Mouse (Mus musculus): ENCODE measurements around the gene Pdia4.
"Not testable (repeated sequence)": the region's sequence is repeated elsewhere in the genome, so short reads cannot be mapped to it uniquely, and the experiment has no call there.

Pdia4 gene

DNA sequence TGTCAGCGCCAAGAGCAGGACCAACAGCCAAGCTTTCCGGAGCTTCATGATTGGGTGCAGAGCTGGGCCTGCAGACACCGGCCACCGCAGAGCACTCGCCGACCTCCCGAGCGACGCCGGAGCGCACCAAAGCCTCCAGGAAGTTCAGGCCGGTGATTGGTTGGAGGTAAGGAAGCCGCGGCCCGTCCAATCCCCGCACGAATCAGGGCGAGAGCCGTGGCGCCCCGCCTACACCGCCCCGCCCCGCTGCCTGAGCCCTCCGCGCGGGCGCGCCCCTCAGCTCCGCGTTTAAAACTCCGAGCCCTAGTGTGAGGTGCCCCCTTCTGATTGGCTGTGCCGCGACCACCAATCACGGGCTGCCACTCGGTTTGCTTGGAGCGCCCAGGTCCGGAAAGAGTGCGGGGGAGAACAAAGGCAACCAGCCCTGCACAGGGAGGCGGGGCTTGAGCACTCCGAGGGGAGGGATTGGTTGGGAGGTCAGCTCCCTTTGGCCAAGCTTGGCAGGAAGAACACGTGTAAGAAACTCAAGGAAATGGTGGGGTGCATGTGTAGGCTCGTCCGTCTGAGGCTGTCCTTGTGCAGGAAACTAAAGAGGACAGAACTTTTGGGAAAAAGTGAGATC lies at the start of gene Pdia4:
Pdia4 (minus strand) TSS at position 174 of the 622 bp plus-strand sequence.
- in situ Hi-C loops (cut with MboI, MseI) = no loop called here

DNA sequence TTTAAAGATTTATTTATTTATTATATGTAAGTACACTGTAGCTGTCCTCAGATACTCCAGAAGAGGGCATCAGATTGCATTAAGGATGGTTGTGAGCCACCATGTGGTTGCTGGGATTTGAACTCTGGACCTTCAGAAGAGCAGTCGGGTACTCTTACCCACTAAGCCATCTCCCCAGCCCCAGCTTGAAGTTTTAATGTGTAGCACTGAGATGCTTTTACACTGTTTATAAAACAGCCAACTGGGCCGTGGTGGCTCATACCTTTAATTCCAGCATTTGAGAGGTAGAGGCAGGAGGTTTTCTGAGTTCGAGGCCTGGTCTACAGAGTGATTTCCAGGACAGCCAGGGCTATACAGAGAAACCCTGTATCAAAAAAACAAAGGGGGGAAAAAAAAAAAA lies 44.5 kb upstream of the Pdia4 start:
- in situ Hi-C loops (cut with MboI, MseI) = not testable (repeated sequence)

DNA sequence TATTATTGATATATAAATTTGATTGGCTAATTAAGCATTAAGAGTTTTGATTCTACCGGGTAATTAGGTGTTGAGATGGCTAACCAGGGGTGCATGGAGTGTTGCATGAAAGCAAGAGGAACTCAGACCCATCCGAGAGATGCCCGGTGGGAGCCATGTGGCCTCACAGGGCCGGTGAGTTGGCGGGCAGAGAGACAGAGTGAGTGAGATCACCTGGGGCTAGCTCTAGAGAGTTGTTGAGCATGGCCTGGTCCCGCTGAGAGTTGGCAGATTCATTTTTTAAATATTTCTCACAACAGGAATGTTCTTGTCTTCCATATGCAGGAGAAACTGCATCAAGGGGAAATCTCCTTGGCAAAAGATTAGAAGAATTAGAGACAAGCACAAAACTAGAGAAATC lies 44.0 kb upstream of the Pdia4 start:
- in situ Hi-C loops (cut with MboI, MseI) = no loop called here

DNA sequence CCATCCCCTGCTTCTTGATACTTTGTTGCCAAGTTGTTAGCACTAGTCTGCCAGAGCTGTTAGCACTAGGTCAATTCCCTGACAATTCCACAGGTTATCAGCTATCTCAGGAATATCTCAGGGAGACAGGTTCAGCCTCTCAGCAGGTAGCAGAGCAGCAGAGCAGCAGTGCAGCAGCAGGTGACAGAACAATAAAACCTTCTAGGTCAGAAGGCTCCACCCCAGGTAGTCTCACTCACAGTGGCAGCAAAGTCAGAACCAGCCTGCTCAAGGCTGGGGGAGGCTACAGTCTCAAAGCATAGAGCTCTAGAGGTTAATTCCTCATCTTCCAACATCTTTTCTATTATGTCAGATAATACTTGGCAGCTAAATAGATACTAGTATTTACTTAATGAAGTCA lies 32.5 kb upstream of the Pdia4 start:
- in situ Hi-C loops (cut with MboI, MseI) = no loop called here

DNA sequence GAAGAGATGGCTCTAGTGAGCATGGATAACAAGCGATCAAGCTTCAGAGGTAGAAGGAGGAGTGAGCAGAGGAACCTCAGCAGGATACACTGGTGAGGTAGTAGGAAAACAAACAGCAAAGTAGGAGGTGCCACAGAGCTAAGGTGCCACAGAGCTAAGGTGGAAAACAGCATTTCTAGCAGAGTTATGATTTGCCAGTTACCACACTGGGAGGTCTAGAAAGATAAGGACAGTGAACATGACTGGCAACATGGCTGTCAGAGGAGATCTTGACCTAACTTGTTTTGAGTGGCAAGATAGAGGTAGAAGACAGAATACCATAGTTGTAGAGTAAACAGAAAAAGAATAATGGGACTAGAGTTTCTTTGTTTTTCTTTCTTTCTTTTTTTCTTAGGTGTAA lies 29.1 kb upstream of the Pdia4 start:
- in situ Hi-C loops (cut with MboI, MseI) = no loop called here

DNA sequence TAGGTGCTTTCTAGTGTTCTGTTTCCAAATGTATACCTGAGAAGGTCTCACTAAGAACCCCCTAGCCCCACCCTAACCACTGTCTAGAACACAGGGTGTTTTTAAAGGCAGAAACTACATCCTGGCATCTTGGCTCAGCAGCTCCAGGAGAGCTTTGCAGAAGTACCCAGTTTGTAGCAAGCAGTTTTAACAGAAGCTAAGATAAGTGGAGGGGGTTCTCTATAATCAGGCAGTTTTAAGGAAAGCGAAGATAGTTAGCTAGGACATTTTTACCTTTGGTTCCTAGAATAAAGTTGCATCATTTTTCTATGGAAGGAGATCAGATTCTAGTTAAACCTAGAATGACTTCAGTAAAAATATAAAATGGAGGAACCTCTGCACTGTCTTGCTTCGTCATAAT lies 28.6 kb upstream of the Pdia4 start:
- in situ Hi-C loops (cut with MboI, MseI) = no loop called here

DNA sequence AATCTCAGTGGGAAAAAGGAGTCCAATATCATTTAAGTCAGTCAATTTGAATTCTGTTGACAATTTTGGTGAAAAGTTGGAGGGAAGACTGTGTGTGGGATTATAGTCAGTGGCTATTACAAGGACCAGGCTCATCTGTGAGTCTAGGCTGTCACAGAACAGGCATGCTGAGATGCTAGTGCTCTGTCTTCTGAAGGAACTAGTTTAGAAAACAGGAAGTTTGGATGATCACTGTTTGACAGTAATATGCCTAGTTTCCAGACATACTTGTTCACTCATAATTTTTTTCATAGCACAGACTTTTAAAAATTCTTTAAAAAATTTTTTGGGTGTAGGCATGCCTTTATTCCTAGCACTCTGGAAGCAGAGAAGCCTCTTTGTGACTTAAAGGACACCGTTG lies 27.8 kb upstream of the Pdia4 start:
- in situ Hi-C loops (cut with MboI, MseI) = no loop called here

DNA sequence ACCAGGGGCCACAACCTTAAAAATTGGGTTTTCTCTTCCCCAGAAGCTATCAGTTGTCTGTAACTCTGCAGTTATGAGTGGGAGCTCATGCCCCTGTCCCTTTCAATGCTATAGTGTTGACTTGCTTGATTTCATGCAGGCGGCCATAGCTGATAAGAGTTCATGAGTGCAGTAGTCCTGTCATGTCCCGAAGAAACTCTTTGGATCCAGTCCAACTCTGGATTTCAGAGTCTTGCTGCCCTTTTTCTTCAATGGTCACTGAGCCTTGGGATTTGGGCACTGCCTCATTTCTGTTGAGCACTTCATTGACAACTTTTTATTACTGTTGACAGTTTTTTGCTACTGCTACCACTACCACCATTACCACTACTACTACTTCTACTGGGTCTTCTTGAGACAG lies 24.4 kb upstream of the Pdia4 start:
- in situ Hi-C loops (cut with MboI, MseI) = no loop called here

DNA sequence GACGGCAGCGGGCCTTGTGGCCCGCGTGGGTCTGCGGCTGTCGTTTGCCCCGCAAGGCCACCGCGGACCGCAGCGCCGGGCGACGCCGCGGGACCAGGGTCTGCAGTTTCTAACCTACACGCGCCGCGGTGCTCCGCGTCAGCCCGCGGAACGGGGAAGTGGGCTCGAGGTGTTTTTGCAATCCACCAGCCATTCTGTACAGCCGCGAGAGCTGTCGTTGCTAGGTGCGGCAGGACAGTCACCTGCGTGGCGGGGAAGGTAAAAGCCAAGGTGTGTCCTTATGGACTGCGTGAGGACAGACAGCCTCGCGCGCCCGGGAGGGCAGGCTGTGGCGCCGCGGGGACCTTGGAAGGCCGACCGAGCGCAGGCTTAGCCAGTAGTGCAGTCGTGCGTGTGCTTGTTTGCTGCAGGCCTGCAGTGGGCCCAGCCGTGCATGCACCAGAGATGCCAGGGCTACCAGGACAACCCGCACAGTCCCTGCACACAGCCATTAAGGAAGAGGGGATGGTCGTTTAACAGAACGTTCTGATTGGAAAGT lies 22.8 kb upstream of the Pdia4 start:
- in situ Hi-C loops (cut with MboI, MseI) = no loop called here

DNA sequence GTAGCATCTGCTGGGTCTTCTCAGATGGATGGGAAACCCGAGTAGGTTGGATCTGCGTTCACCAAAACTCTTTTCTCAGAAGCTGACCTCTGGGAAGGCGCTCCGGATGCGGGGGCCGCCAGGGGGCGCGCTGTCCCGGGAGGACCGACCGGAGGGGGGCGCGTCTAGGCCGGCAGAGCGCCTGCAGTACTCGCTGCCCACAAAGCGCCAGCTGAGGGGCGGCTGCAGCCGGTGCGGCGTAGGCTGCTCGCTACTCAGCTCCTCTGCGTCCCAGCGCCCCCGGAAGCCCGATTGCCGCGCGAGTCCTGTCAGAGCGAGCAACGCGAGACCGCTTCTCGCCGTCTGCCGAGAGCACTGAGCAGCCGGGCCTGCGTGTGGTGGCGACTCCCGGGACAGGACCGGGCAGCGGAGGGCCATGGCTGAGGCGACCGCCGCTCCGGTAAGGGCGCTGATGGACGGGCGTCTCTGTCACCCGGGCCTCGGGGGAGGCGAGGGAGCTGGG lies 22.3 kb upstream of the Pdia4 start, which contains the start of gene Zfp398:
Zfp398 (plus strand) TSS at position 180 of the 502 bp plus-strand sequence.
- in situ Hi-C loops (cut with MboI, MseI) = no loop called here

DNA sequence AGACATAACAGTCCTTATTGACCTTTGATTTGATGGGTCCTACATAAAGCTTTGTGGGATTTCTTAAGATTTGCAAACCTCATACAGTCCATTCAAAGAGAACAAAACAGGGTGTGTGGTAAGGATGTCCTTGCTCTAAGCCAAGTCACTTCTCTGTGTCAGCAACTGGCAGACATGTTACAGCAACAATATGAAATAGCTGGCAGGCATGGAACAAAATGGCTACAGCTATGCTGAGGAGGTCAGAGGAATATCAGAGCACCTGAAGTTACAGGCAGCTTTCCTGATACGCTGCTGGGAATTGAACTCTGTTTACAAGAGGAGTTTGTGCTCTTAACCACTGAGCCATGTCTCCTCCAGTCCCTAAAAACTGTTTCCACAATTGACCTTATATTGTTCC lies 19.0 kb upstream of the Pdia4 start:
- in situ Hi-C loops (cut with MboI, MseI) = no loop called here

DNA sequence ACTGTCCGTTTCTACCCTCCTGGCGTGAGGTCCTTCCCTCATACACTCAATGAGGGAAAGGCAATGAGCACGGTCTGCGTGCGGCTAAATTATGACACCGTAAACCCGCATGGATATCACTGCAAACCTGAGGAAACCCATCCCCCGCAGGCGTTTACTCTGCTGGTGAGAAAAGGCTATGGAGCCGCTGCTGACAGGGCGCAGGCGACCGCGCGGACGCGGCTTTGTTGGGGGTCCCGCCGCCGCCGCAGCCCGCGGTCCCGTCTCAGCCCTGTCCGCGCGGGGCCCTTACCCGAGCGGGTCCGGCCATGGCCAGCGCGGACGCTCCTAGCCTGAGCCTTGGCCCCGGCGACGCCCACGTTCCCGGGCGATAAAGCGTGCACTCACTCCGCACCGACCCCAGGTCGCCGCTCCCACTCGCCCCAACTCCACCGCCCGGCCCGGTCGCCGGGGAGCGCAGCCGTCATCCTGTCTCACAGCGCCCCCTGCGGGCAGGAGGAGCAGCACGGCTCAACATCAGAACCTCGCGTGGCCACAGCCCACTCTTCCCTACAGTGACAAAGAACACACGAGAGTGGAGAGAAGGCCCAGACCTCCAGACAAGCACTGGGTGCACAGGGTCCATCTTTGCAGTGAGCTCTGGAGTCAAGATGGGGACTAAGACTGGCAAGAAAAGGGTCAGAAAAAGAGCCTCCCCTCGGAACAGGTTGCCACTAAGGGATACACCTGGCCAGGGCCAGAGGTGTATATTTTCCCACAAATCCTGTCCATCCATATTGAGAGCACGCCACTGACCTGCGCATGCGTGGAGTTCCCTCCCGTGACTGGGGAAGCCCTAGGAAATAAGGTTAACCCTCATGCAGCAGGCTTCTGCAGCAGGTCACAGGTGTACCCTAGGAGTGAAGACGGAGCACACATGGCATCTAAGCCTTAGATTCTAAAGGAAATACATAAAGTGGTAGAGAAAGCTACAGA lies 17.2 kb upstream of the Pdia4 start, which contains the start of gene Zfp786:
Zfp786 (minus strand) TSS at position 764 of the 975 bp plus-strand sequence.
- in situ Hi-C loops (cut with MboI, MseI) = no loop called here

DNA sequence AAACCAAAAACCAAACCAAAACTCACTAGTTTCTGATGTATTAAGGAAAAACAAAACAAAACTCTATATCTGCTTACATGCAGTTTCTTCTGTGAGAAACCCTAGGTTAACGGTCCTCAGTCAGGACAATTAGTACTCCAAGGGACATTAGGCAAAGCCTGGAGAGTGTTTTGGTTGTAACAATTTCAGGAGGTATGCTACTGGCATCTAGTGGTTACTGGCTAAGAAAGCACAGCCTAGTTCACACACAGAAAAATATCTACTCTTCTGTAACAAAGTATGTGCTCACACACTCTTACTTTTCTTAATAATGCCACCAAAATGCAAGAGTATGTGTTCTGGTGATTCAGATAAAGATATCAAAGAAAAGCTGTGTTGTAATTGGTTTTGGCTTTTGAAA lies 15.7 kb upstream of the Pdia4 start:
- in situ Hi-C loops (cut with MboI, MseI) = loop anchor here (5.0 kb wide), 1 partner anchor 37 kb away; no protein-coding TSS in a partner anchor

DNA sequence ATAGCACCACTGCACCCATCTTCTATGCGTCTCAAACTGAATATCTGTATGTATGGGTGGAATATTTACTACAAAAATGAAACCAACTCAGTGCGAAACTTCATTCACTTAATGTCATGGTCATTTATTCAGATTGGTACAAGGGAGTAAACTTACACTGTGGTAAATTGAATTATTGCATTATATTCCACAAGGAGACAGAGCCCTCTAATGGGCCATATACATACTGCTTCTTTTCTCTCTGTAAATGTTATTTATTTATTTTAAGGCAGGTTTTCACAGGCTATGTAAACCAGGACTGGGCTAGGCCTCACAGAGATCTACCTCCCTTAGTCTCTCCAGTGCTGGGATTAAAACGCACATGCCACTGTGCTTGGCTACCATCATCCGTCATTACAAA lies 14.2 kb upstream of the Pdia4 start:
- in situ Hi-C loops (cut with MboI, MseI) = loop anchor here (5.0 kb wide), 1 partner anchor 35 kb away; no protein-coding TSS in a partner anchor

DNA sequence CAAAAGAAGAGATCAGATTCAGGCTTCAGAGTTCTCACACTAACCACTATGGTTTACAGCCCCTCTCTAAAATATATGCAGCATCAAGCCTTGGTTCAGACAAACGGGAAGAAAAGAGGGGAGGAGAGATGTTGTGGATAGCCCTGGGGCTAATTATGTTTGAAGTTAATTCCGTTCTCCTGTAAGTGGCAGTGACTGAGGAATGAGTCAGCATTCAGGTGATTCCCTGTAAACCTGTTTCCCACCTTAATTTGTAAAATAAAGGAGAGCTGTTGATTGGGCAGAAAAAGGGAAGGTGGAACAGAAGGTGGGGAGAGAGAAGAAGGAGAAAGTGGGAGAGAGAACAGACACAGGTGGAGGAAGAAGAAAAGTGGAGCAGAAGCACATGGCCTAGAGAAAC lies 11.0 kb upstream of the Pdia4 start:
- in situ Hi-C loops (cut with MboI, MseI) = no loop called here

DNA sequence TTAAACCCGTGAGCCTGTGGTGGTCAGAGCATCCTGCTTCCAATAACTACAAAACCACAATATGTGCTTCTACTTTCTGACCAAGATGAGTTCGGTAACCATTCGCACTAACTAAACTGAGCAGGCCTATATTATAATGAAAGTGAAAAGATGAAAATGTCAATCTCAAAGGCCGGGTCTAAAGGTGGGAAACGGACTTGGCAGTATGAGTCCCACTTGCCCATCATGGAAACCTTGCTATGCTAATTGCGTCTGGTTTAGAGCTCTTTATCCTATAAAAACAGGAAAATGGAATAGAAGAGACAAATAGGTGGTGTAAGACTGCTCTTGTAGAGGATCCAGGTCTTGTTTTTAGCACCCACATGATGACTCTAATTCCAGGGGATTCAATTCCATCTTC lies 8.5 kb upstream of the Pdia4 start:
- in situ Hi-C loops (cut with MboI, MseI) = no loop called here

DNA sequence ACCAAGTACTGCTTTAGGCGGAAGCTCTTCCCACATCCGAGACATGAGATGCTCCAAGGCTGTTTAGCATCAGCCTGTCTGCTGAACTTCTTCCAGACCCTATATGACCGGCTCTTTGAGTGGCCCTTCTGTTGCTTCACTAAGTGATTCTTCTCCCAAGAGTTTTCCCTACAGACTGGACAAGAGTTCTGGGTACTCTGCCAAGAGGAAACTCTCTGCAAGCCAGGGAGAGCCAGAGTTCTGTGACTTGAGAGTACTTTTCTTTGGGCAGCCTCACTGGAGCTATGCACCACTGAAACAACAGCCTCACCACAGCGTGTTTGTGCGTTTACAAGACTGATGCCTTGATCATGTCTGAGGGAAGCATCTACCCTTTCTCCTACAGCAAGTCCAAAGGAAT lies 8.0 kb upstream of the Pdia4 start:
- in situ Hi-C loops (cut with MboI, MseI) = no loop called here

DNA sequence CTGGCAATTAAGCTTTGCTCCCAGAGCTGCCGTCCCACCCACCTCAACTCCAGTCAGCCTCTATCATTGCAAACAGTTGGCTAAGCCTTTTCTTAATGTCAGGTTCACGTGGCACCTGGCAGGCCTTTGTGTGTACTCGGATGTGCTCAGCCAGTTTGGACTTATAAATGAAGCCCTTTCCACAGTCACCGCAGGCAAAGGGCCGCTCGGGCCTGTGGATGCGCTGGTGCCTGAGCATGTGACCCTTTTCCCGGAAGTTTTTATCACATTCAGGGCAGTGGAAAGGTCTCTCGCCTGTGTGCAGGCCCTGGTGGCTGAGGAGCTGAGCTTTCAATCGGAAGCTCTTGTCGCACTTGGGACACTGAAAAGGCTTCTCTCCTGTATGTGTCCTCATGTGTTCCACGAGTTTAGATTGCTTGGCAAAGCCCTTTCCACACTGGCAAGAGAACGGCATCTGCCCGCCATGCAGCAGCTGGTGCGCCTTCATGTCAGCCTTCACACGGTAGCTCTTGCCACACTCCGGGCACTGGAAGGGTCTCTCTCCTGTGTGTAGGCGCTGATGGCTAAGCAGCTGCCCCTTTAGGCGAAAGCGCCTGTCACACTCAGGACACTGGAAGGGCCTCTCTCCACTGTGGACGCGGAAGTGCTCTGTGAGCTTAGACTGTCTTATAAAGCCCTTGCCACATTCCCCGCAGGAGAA lies 6.5 kb upstream of the Pdia4 start:
- in situ Hi-C loops (cut with MboI, MseI) = no loop called here

DNA sequence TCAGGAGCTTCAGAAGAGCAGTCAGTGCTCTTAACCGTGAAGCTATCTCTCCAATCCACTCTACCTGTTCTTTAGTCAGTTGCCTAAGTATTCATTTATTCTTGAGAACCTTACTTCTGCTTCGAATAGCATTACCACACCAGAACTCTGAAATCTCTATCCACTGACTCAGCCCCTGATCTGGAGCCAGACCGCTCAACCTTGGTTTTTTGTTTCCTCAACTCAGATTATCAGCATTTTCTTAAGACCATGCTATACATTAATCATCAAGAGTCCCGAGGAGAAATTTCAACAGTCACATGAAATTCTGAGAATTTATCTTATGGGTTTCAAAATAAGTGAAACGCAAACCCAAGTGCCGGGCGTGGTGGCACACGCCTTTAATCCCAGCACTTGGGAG lies 5.5 kb upstream of the Pdia4 start:
- in situ Hi-C loops (cut with MboI, MseI) = no loop called here

DNA sequence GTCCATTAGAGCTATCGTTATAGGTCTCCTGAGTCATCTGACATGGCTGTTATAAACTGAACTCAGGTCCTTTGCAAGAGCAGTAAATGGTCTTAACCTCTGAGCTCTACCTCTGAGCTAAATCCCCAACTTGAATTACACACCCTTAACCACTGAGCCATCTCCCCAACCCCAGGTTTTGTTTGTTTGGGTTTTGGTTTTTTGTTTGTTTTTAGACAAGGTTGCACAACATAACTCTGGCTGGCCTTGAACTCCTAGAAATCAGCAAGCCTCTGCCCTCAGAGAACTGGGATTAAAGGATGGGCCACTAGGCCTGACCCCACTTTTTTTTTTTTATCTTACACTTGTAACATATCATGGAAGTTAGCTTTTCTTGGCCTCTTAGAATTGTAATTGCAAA lies 2.9 kb upstream of the Pdia4 start:
- in situ Hi-C loops (cut with MboI, MseI) = no loop called here

DNA sequence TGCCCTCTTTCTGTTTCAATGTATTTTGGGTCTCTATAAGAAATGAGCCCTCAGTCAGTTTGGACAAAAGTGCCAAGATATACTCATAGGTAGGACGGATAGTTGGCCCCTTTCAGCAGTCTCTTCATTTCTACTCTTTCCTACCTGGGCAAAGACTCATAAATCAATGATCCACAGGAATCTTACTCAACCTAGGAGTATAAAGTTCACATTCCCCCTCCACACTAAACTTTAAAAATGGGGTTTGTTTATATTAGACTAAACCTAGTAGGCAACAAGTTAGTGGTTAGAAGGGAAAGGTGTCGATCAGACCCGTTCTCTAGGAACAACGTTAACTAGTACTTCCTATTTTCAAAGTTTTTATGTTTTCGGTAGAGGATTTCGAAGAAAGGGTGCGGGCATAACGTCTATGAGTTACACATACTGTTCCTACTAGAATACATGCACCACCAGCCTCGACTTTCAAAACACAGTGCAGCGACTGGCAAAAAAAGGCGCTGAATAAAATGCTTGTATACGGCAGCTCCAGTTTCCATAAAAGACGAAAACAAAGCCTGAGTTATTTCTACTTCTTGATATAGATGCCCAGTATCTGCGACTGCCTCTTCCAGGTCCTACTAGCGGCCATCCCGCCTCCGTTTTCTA lies 837 bp downstream of the Pdia4 start:
- in situ Hi-C loops (cut with MboI, MseI) = no loop called here
